Mouse (Mus musculus): ENCODE data around the gene Enox2.

Gene Enox2

GRCm38 (mm10) chrX:49009746-49010145, 278.3 kb downstream of the Enox2 start:
- CTCF ChIA-PET, result no interaction called here
- POLR2A ChIA-PET, result no interaction called here

- CTCF ChIA-PET, result no interaction called here
- POLR2A ChIA-PET, result no interaction called here
These were observed 282.4 kb downstream of the Enox2 start for GRCm38 (mm10) chrX:49005655-49006054.

GRCm38 (mm10) chrX:49002892-49003291, 285.2 kb downstream of the Enox2 start:
- ChIA-PET POLR2A (no interaction called here), CTCF (no interaction called here)

- POLR2A ChIA-PET, result no interaction called here
- CTCF ChIA-PET, result no interaction called here
These were observed 302.4 kb downstream of the Enox2 start for GRCm38 (mm10) chrX:48985653-48986052.

- POLR2A ChIA-PET, result no interaction called here
- CTCF ChIA-PET, result no interaction called here
These were observed 303.6 kb downstream of the Enox2 start for GRCm38 (mm10) chrX:48984451-48984850.

Measured in embryonic stem cell, embryonic (primary cell).